Mouse (Mus musculus) hindlimb bud, embryonic 11.5 days (tissue): ENCODE measurements around the gene Nfx1.

Experiments used
- DNase-seq: peaks from one replicate; pipeline ENCODE4 v3.0.0-alpha.2; 2012; ENCODE audit warnings: low read depth, low spot score; ENCODE audit errors: extremely low spot score

Nfx1 gene

GRCm38 (mm10) chr4:40974011-40974410, 3.3 kb downstream of the Nfx1 start:
- no peak for DNase-seq

GRCm38 (mm10) chr4:40975678-40976077, 5.0 kb downstream of the Nfx1 start:
- DNase-seq: no peak

- DNase-seq: no peak
Observed at GRCm38 (mm10) chr4:40976651-40977050, 5.9 kb downstream of the Nfx1 start.

- no peak for DNase-seq
Observed at GRCm38 (mm10) chr4:40979430-40979829, 8.7 kb downstream of the Nfx1 start.

GRCm38 (mm10) chr4:40982486-40982885, 11.8 kb downstream of the Nfx1 start:
- DNase-seq: no peak

- DNase-seq: no peak
Observed at GRCm38 (mm10) chr4:40983686-40984085, 13.0 kb downstream of the Nfx1 start.

GRCm38 (mm10) chr4:40989633-40990032, 18.9 kb downstream of the Nfx1 start:
- no peak for DNase-seq

GRCm38 (mm10) chr4:40996302-40996701, 25.6 kb downstream of the Nfx1 start:
- no peak for DNase-seq

- no peak for DNase-seq
Observed at GRCm38 (mm10) chr4:40997916-40998315, 27.2 kb downstream of the Nfx1 start.

- DNase-seq: no peak
Observed at GRCm38 (mm10) chr4:41000271-41000670, 29.6 kb downstream of the Nfx1 start.

GRCm38 (mm10) chr4:41000842-41001639, 30.3 kb downstream of the Nfx1 start:
- DNase-seq: no peak

- no peak for DNase-seq
Observed at GRCm38 (mm10) chr4:41013351-41013750, 42.6 kb downstream of the Nfx1 start.

- no peak for DNase-seq
Observed at GRCm38 (mm10) chr4:41015798-41016197, 45.1 kb downstream of the Nfx1 start.

GRCm38 (mm10) chr4:41021094-41021493, 50.4 kb downstream of the Nfx1 start:
- no peak for DNase-seq

- DNase-seq: no peak
Observed at GRCm38 (mm10) chr4:41026086-41026787, 55.5 kb downstream of the Nfx1 start.

GRCm38 (mm10) chr4:41027872-41028271, 57.2 kb downstream of the Nfx1 start:
- no peak for DNase-seq

GRCm38 (mm10) chr4:41028272-41028671, 57.6 kb downstream of the Nfx1 start:
- no peak for DNase-seq

GRCm38 (mm10) chr4:41029372-41029771, 58.7 kb downstream of the Nfx1 start:
- DNase-seq: no peak

GRCm38 (mm10) chr4:41031242-41031641, 60.5 kb downstream of the Nfx1 start:
- no peak for DNase-seq

- DNase-seq: no peak
Observed at GRCm38 (mm10) chr4:41037942-41038341, 67.2 kb downstream of the Nfx1 start.

- no peak for DNase-seq
Observed at GRCm38 (mm10) chr4:41040983-41041382, 70.3 kb downstream of the Nfx1 start.

- DNase-seq: no peak
Observed at GRCm38 (mm10) chr4:41042880-41043279, 72.2 kb downstream of the Nfx1 start.
